Mouse (Mus musculus) spleen, postnatal 4 days (tissue): Measurements from ENCODE around the gene Mlph.

Experiments used
- DNase-seq, 2 experiments: peaks; one replicate each; pipeline ENCODE4 v3.0.0; 2022; ENCODE audit warnings: low spot score in 2 of 2

The Mlph gene

GRCm38 (mm10) chr1:90914948-90915569 is at the start of gene Mlph:
TSS of gene Mlph (plus strand) at chr1:90915085.
- no peak for DNase-seq

DNA sequence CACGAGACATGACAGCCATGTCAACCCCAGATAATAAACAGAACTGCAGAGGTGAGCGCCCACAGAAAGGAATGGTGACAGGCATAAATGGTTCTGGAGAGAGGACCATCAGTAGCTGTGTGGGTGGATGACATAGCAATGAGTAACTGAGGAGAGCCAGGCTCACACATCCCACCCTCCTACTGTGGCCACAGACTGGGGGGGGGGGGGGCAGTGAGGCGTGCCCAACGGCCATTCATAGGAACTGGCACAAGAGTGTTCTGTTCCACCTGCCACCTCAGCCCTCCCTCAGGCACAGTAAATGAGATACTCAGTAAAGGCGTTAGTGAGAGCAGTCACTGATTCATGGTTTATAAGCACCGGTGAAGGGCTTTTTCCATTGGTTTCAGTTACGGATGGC is 48.2 kb upstream of the Mlph start:
- DNase-seq: no peak

GRCm38 (mm10) chr1:90870581-90870980 is 44.3 kb upstream of the Mlph start:
- DNase-seq: no peak

DNA sequence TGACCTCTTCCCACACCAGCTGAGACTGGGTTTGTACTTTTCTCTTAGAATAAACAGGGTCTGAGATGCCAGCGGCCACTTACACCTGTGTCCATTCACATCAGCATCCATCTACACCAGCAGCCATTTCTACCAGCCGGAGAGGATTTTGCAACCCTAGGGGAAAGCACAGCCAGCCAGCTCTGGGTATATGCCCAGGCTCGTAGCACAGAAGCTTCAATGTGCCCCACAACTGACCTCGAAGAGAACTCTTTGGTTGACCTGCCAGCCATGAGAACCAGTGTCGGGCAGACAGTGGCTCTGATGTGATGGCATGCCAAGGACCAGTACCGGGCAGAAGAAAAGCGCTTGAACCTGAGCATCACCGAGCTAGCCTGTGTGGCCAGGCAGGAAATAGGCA is 39.5 kb upstream of the Mlph start:
- DNase-seq: no peak

DNA sequence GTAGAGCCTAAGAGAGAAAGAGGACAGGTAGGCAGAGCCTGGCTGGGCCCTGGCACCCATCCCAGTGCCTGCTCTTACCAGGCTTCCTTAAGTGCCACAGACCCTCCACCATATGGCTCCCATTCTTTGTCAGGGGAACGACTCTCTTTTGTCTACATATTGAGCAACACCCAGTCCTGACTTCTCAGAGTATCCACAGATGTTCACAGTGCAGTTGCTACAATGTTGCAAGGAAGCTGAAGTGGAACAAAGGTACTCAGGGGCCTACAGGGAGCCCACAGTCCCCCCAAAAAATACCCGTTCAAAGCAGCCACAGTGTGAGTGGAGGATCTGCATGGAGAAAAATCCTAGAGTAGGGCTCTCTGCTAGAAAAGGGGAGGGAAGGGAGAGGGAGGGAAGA is 38.9 kb upstream of the Mlph start:
- no peak for DNase-seq

- DNase-seq: no peak
Measured at GRCm38 (mm10) chr1:90876486-90877270, 38.2 kb upstream of the Mlph start.

DNA sequence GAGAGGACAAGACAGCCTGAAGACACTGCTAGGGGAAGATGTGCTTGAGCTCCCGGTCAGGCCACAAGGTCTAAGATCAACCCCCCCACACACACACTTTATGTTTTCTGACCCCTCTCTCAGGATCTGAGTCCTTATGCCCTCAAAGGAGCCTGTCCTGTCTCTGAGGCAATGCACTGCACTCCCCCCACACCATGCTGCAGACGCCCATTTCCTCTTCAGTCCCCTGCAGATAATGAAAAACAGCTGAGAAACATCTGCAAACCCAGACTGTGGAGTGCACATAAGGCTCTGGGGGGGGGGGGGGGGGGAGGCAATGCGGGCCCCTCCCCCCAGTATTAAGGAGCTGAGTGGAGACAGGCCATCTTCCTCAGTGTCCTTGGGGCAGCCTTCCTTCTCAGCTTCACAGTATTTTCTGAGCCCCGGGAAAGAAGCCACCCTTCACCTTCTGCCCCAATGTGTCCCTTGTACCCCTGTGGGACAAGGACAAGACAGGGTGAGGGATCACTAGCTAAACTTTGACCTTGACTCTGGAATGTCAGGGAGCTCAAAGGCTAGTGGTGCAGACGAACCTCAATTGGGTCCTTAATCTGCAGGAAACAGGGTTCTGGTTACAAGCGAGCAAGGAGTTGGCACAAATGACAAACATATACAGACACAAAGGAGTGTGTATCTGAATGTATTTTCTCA is 29.0 kb upstream of the Mlph start:
- no peak for DNase-seq

DNA sequence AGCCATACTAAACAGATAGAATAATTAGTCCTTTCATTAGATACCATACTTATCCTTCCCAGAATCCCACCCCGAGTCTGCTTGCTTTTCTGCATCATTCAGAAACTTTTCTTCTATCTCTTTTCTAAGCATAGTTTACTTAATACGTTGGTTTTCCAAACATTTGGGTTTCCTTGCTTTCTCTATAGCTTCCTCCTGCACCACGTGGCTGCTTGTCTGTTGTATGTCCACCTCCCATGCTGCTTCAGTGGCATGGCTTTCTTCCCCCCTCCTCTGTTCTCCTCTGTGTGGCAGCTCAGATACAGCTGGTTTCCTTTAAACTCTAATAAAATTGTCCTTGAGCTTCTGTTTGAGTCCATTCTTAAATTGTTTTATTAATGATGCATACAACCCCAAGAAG is 20.4 kb upstream of the Mlph start:
- DNase-seq: no peak

DNA sequence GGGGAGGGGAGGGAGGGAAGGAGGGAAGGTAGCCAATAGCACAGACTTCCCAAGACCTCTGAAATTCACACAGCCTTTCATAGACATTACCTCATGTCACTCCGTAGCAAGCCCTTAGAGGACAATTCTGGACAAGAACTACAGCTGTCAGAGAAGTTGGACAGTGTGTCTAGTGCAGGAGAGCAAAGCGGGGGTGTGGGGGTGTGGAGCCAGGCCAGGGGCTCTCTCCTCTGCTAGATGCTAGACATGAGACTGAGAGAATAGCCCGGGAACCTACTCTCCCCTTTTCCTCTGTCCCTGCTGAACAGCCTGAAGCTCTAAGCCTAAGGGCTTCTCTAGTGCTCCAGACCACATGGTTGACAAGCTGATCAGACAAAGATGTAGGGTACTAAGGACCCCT is 19.9 kb upstream of the Mlph start:
- DNase-seq: no peak

- no peak for DNase-seq
Measured at GRCm38 (mm10) chr1:90896281-90896680, 18.6 kb upstream of the Mlph start.

DNA sequence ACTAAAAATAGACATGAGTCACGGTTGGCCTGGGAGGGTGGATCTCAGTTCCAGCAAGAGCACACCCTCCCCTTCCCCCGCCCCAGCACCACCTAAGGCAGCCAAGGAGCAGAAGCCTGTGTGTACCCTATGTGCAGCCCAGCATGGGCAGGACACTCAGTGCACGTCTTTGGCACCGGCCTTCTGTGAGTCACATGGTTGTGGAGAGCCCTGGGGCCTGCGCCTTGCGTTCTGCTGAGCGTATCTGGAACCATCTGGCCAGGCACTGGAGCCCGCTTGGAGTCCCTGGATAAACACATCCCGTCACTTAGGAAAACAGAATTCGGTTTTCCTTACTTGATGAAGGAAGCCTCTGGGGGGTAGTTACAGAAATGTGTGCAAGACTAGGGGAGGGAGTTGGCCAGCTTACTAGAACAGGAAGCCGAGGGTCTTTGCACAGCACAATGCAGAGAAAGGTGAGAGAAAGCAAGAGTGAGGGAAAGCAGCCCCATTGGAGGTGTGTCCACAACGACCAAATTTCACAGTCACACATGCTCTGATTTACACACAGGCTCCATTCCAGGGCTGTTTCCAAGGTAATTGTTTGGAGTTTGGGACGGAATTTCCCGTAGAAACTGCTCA is 18.0 kb upstream of the Mlph start:
- DNase-seq: no peak

DNA sequence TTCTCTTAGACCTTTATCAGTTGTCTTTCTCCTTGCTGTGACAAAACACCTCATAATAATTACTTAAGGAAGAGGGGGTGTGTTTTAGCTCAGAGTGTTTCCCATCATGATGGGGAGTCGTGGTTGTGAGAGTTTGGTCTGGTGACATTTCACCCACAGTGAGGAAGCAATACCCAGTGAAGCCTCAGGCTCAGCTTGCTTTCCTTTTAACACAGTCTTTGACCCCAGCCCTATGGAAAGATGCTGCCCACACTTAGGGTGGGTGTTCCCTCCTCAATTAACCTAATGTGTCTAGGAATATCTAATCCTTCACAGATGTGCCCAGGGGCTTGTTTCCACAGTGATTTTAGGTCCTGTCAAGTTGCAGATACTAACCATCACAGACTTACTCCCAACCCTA is 16.9 kb upstream of the Mlph start:
- DNase-seq: no peak

- DNase-seq: no peak
Measured at GRCm38 (mm10) chr1:90899816-90900215, 15.1 kb upstream of the Mlph start.

- no peak for DNase-seq
Measured at GRCm38 (mm10) chr1:90900406-90900805, 14.5 kb upstream of the Mlph start.

- no peak for DNase-seq
Measured at GRCm38 (mm10) chr1:90901246-90901645, 13.6 kb upstream of the Mlph start.

DNA sequence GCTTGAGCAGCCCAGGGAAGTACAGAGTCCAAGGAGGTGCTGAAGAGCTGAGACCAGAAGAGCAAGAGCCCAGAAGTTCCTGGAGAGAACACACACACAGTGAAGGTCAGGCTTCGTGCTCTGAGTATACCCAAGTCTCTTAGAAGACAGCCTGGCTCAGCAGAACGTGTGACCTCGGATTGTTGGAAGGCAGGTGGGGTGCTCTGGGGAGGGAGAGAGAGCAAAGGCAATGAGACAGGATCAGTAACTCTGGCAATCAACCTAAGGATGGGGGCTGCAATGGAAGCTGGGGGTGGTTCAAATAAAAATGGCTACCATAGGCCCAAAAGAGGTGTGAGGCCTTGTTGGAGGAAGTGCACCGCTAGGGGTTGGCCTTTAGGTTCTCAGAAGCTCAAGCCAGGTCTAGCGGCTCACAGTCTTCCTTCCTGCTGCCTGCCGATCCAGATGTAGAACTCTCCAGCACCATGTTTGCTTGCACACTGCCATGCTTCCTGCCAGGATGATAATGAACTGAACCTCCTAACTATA is 13.1 kb upstream of the Mlph start:
- no peak for DNase-seq

DNA sequence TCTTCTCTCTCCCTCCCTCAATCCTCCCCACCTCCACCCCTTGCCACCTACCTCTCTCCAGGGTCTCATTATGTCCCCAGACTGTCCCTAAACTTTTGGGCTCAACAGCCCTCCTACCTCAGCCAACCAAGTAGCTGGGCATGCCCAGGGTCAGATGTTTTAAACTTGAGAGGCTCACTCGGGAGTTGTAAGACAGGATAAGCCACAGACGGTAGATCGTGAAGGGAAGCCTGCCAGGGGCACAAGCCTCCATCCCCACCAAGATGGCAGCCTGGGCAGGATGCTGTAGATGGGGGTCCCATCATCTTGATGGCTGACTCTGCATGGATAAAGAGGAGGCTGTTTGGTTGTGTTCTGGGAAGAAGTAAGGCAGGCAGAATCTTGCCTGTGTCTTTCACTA is 12.1 kb upstream of the Mlph start:
- no peak for DNase-seq

- DNase-seq: no peak
Measured at GRCm38 (mm10) chr1:90903211-90903945, 11.5 kb upstream of the Mlph start.

DNA sequence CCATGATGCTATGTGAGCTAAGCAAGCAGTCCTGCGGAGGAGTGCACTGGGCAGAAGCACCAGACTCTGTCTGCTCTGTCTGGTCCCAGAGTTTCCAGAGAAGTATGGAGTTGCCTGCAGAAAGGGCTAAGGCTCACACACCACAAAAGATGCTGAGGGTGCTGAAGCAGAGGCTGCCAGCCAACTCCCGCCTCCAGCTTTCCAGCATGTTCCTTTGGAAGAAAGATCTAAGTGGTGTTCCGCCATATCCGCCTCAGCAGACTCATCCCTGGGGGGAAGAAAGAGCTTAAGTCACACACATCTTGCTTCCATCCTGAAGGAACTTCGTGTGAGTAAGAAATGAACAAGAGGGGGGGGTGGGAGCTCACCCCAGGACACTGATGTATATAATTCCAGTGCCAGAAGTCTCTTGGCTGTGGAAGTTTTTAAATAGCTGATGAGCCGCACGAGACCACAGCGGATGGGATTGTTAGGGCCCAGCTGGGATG is 10.9 kb upstream of the Mlph start:
- no peak for DNase-seq

DNA sequence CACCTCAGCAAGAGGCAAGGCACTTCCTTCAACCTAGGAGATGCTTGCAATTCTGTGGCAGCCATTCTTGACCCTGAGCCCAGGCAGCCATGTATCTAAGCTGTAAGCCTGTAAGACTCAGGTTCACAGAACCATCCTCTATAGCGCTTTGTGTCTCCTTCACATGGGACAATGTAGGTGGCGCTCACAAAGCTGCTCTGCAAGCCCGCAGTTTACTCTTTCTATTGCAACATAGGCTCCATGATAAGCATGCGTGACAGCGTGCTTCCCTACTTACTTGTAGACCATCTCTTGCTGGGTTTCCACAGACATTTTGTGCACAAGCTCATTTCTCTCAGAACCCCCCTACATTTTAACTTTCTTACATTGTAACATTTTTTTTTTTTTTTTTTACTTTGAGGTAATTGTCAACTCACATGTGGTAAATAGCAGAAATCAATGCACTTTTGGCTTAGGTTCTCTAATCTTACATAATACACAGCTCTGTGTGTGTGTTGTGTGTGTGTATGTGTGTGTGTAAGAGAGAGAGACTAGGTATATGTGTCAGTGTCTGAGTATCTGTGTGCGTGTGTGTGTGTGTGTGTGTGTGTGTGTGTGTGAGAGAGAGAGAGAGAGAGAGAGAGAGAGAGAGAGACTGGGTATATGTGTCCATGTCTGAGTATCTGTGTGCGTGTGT is 10.0 kb upstream of the Mlph start:
- DNase-seq: no peak

DNA sequence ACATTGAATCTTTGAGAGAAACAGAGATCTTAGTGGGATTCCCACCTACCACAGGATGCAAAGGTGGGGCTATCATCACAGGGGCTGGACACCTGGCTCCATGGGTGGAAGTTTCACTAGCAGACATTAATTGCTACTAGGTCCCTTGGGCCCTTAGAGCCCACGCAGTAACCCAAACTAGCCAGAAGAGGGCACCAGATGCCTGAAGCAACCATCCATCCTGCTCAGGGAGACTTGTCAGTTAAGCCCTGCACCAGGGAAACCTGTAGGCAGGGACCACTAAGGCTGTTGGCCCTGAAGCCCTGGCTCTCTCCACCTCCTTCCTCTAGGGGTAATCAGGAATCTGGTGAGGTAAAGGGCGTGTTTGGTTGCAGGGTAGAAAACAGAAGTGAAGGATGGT is 8.5 kb upstream of the Mlph start:
- DNase-seq: no peak
